Mouse (Mus musculus): Measurements from ENCODE around the gene Hint2. TPM values are rescaled to one million over a fixed set of nuclear protein-coding genes. Genes with fewer than 3 reads are reported as not detected.

Gene Hint2
- total RNA-seq, 1 experiment: 46.0 TPM

GRCm38 (mm10) chr4:43691026-43691425, 34.8 kb upstream of the Hint2 start:
- H3K9me3 ChIP-seq (ENCODE audit: control insufficient read depth, insufficient read depth, low read depth, low read length): no peaks in the 10 kb centered on the region
- no peak for DNase-seq (ENCODE audit: low read depth, low spot score)
- TF ChIP-seq HCFC1 (IDR thresholded peaks at IDR 0.05; ENCODE audit: borderline replicate concordance, insufficient read depth, low read length) (no peak), ZNF384 (IDR thresholded peaks at IDR 0.05; ENCODE audit: low read depth, low read length) (no peak), MAFK (IDR thresholded peaks at IDR 0.05; ENCODE audit: insufficient read depth, low read depth, low read length) (no peak), CHD2 (IDR thresholded peaks at IDR 0.05; ENCODE audit: low read depth, low read length) (no peak), ZC3H11A (IDR thresholded peaks at IDR 0.05; ENCODE audit: borderline replicate concordance, low read depth, low read length) (no peak)
- no peak overlapping the region for H3K9ac ChIP-seq (ENCODE audit: insufficient read depth, low read depth, low read length, poor library complexity, severe bottlenecking)
- H3K36me3 ChIP-seq (ENCODE audit: control insufficient read depth, insufficient read depth, low read length, poor library complexity, severe bottlenecking): no peaks in the 10 kb centered on the region
- no peak overlapping the region for H3K4me3 ChIP-seq (ENCODE audit: insufficient read depth in 1 of 2, low read depth in 1 of 2, low read length in 2 of 2, poor library complexity in 1 of 2, severe bottlenecking in 1 of 2)
- in situ Hi-C loops (cut with MboI; ENCODE audit: low sequenced_read_pairs in 2 of 2, unreplicated experiment in 2 of 2): no loop called here
- H3K27ac ChIP-seq (ENCODE audit: insufficient read depth, low read depth, low read length, poor library complexity, severe bottlenecking): no peak overlapping the region
- peaks cover 0 to 5% of the 10 kb centered on the region in 2 experiments for H3K4me1 ChIP-seq (ENCODE audit: control insufficient read depth in 2 of 2, insufficient read depth in 2 of 2, low read length in 2 of 2, poor library complexity in 1 of 2)

GRCm38 (mm10) chr4:43690021-43690420, 33.8 kb upstream of the Hint2 start:
- Histone ChIP-seq H3K4me1 (ENCODE audit: control insufficient read depth in 2 of 2, insufficient read depth in 2 of 2, low read length in 2 of 2, poor library complexity in 1 of 2) (no peaks in the 10 kb centered on the region; a peak in 1 of 4 replicates), H3K36me3 (ENCODE audit: control insufficient read depth, insufficient read depth, low read length, poor library complexity, severe bottlenecking) (no peaks in the 10 kb centered on the region), H3K27ac (ENCODE audit: insufficient read depth, low read depth, low read length, poor library complexity, severe bottlenecking) (no peak overlapping the region), H3K9ac (ENCODE audit: insufficient read depth, low read depth, low read length, poor library complexity, severe bottlenecking) (no peak overlapping the region), H3K9me3 (ENCODE audit: control insufficient read depth, insufficient read depth, low read depth, low read length) (no peaks in the 10 kb centered on the region), H3K4me3 (ENCODE audit: insufficient read depth in 1 of 2, low read depth in 1 of 2, low read length in 2 of 2, poor library complexity in 1 of 2, severe bottlenecking in 1 of 2) (no peak overlapping the region)
- in situ Hi-C loops (cut with MboI; ENCODE audit: low sequenced_read_pairs in 2 of 2, unreplicated experiment in 2 of 2): no loop called here
- TF ChIP-seq CHD2 (IDR thresholded peaks at IDR 0.05; ENCODE audit: low read depth, low read length) (no peak), ZNF384 (IDR thresholded peaks at IDR 0.05; ENCODE audit: low read depth, low read length) (no peak), MAFK (IDR thresholded peaks at IDR 0.05; ENCODE audit: insufficient read depth, low read depth, low read length) (no peak), HCFC1 (IDR thresholded peaks at IDR 0.05; ENCODE audit: borderline replicate concordance, insufficient read depth, low read length) (no peak), ZC3H11A (IDR thresholded peaks at IDR 0.05; ENCODE audit: borderline replicate concordance, low read depth, low read length) (no peak)
- DNase-seq (ENCODE audit: low read depth, low spot score): no peak

DNA sequence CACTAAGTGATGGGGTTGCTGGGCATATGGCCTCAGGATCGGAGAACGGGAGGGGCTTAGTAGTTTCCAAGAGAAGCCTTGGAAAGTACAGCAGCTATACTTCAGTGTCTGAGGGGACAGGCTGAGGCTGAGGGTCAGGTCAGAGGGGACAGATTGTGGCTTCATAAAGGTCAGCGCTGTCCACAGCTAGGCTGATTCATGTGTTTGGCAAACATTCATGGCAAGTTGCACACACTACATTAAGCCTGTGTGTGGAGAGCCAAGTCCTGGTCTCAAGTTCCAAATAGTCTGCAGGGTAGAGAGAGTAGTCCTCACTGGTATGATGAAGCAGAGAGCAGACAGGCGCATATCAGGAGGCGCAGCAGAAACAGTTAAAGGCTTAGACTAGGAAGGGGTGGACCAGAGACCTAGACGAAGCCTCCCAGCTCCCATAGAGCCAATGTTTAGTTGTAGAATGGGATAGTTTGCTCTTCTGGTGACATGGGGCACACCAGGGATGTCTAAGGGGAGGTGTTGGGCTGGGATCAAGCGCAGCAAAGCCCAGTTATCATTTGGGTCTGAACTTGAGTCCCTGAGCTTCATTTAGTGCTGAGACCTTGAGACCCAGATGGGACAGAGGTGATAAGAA, 23.3 kb upstream of the Hint2 start:
- Histone ChIP-seq H3K9ac (ENCODE audit: insufficient read depth, low read depth, low read length, poor library complexity, severe bottlenecking) (no peak overlapping the region), H3K4me1 (ENCODE audit: control insufficient read depth in 2 of 2, insufficient read depth in 2 of 2, low read length in 2 of 2, poor library complexity in 1 of 2) (peaks cover 2% of the 10 kb centered on the region in 2 experiments; a peak in 1 of 4 replicates), H3K36me3 (ENCODE audit: control insufficient read depth, insufficient read depth, low read length, poor library complexity, severe bottlenecking) (no peaks in the 10 kb centered on the region; the same call in 1 of the 2 replicates), H3K4me3 (ENCODE audit: insufficient read depth in 1 of 2, low read depth in 1 of 2, low read length in 2 of 2, poor library complexity in 1 of 2, severe bottlenecking in 1 of 2) (no peak overlapping the region), H3K9me3 (ENCODE audit: control insufficient read depth, insufficient read depth, low read depth, low read length) (no peaks in the 10 kb centered on the region), H3K27ac (ENCODE audit: insufficient read depth, low read depth, low read length, poor library complexity, severe bottlenecking) (no peak overlapping the region)
- no peak for TF ChIP-seq ZNF384 (IDR thresholded peaks at IDR 0.05; ENCODE audit: low read depth, low read length)
- TF ChIP-seq MAFK (IDR thresholded peaks at IDR 0.05; ENCODE audit: insufficient read depth, low read depth, low read length): no peak
- no peak for TF ChIP-seq HCFC1 (IDR thresholded peaks at IDR 0.05; ENCODE audit: borderline replicate concordance, insufficient read depth, low read length)
- TF ChIP-seq CHD2 (IDR thresholded peaks at IDR 0.05; ENCODE audit: low read depth, low read length): no peak
- no peak for DNase-seq (ENCODE audit: low read depth, low spot score)
- in situ Hi-C loops (cut with MboI; ENCODE audit: low sequenced_read_pairs in 2 of 2, unreplicated experiment in 2 of 2): no loop called here

GRCm38 (mm10) chr4:43678541-43678940, 22.3 kb upstream of the Hint2 start:
- in situ Hi-C loops (cut with MboI; ENCODE audit: low sequenced_read_pairs in 2 of 2, unreplicated experiment in 2 of 2): no loop called here
- Histone ChIP-seq H3K4me1 (ENCODE audit: control insufficient read depth in 2 of 2, insufficient read depth in 2 of 2, low read length in 2 of 2, poor library complexity in 1 of 2) (peaks cover 2% of the 10 kb centered on the region in 2 experiments; a peak in 1 of 4 replicates), H3K36me3 (ENCODE audit: control insufficient read depth, insufficient read depth, low read length, poor library complexity, severe bottlenecking) (no peaks in the 10 kb centered on the region; the same call in 1 of the 2 replicates), H3K9ac (ENCODE audit: insufficient read depth, low read depth, low read length, poor library complexity, severe bottlenecking) (no peak overlapping the region), H3K4me3 (ENCODE audit: insufficient read depth in 1 of 2, low read depth in 1 of 2, low read length in 2 of 2, poor library complexity in 1 of 2, severe bottlenecking in 1 of 2) (no peak overlapping the region), H3K9me3 (ENCODE audit: control insufficient read depth, insufficient read depth, low read depth, low read length) (no peaks in the 10 kb centered on the region), H3K27ac (ENCODE audit: insufficient read depth, low read depth, low read length, poor library complexity, severe bottlenecking) (no peak overlapping the region)
- no peak for DNase-seq (ENCODE audit: low read depth, low spot score)
- TF ChIP-seq ZC3H11A (IDR thresholded peaks at IDR 0.05; ENCODE audit: borderline replicate concordance, low read depth, low read length): no peak

DNA sequence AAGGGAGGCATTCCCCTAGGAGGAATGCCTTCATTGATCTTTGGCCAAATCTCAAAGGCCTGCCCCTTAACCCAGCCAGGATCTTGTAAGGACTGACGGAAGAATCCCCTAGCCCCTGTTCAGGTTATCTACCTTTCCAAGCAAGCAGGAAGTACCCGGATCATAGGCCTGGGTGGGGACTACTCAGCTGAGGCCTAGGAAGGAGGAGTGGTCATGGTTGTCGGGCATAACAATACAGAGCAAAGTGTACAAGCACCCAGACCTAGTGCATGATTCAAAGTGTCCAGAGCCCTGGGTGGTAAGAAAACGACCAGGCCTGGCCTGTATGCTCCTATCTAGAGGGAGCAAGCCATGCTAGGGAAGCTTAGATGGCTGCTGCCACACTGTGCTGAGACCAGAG, 19.3 kb upstream of the Hint2 start:
- H3K4me3 ChIP-seq (ENCODE audit: insufficient read depth in 1 of 2, low read depth in 1 of 2, low read length in 2 of 2, poor library complexity in 1 of 2, severe bottlenecking in 1 of 2): no peak overlapping the region
- no peak overlapping the region for H3K9ac ChIP-seq (ENCODE audit: insufficient read depth, low read depth, low read length, poor library complexity, severe bottlenecking)
- TF ChIP-seq ZC3H11A (IDR thresholded peaks at IDR 0.05; ENCODE audit: borderline replicate concordance, low read depth, low read length) (no peak), HCFC1 (IDR thresholded peaks at IDR 0.05; ENCODE audit: borderline replicate concordance, insufficient read depth, low read length) (no peak), MAFK (IDR thresholded peaks at IDR 0.05; ENCODE audit: insufficient read depth, low read depth, low read length) (no peak), CHD2 (IDR thresholded peaks at IDR 0.05; ENCODE audit: low read depth, low read length) (no peak), ZNF384 (IDR thresholded peaks at IDR 0.05; ENCODE audit: low read depth, low read length) (no peak)
- H3K9me3 ChIP-seq (ENCODE audit: control insufficient read depth, insufficient read depth, low read depth, low read length): no peaks in the 10 kb centered on the region
- DNase-seq (ENCODE audit: low read depth, low spot score): no peak
- H3K36me3 ChIP-seq (ENCODE audit: control insufficient read depth, insufficient read depth, low read length, poor library complexity, severe bottlenecking): no peaks in the 10 kb centered on the region; the same call in 1 of the 2 replicates
- no peak overlapping the region for H3K27ac ChIP-seq (ENCODE audit: insufficient read depth, low read depth, low read length, poor library complexity, severe bottlenecking)
- peaks cover 2% of the 10 kb centered on the region in 2 experiments; a peak in 1 of 4 replicates for H3K4me1 ChIP-seq (ENCODE audit: control insufficient read depth in 2 of 2, insufficient read depth in 2 of 2, low read length in 2 of 2, poor library complexity in 1 of 2)
- in situ Hi-C loops (cut with MboI; ENCODE audit: low sequenced_read_pairs in 2 of 2, unreplicated experiment in 2 of 2): no loop called here

All from ES-E14 (cell line).